Mouse (Mus musculus): ENCODE data around the gene Serpinf2.
"Not testable (repeated sequence)": the region's sequence is repeated elsewhere in the genome, so short reads cannot be mapped to it uniquely, and the experiment has no call there.

Gene Serpinf2

GRCm38 (mm10) chr11:75459141-75459711, 19.8 kb upstream of the Serpinf2 start:
- no peak for DNase-seq (ENCODE audit: low spot score in 2 of 2)

GRCm38 (mm10) chr11:75458628-75459041, 19.2 kb upstream of the Serpinf2 start:
- no peak for DNase-seq (ENCODE audit: low spot score in 2 of 2)

DNA sequence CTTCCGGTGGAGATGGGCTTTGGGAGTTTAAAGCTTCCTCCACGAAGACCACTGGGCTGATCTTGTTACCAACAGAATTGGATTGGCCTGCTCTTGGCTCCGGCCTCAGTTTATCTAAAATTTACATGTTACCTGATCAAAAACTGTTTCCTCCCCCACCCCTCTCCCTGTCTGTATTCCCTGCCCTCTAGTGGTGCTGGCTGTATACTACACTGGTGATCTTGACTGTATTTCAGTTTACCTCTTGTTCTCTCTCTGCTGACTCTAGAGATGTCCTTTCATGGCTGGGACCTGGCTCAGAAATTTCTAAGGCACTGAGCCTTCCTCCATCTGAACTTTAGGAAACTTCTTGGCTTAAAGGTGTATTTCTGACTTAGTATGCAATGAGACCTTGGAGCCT, 18.8 kb upstream of the Serpinf2 start:
- DNase-seq (ENCODE audit: low spot score in 2 of 2) = no peak

DNA sequence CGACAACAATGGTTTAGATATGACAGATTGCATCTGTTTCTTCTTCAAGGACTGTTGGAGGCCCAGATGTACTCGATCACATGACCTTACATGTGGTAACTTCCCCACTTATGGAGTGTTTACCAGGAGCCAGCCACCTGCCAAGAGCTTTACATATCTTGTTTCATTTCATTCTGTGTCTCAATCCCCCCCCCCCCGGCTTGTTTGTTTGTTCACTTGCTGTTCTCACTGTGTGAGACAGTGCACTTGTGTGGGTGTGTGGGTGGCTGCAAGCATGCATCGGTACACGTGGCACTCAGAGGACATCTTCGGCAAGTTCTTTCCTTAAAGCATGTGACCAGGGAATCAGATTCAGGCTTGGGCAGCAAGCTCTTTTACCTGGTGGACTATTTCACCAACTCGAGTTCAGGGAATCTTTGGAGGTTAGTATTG, 17.1 kb upstream of the Serpinf2 start:
- no peak for DNase-seq (ENCODE audit: low spot score in 2 of 2)

DNA sequence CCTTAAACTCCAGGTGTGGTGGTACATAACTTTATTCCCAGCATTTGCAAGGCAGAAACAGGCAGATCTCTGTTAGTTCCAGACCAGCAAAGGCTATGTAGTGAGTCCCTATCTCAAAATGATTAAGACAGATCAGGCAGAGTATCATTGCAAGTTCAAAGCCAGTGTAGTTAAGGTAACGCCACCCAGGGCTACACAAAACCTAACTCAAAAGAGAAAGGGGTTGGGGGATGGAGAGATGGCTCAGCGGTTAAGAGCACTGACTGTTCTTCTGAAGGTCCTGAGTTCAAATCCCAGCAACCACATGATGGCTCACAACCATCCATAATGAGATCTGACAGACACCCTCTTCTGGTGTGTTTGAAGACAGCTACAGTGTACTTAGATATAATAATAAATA, 16.6 kb upstream of the Serpinf2 start:
- DNase-seq (ENCODE audit: low spot score in 2 of 2) = not testable (repeated sequence)

GRCm38 (mm10) chr11:75455041-75455736, 15.8 kb upstream of the Serpinf2 start:
- DNase-seq (ENCODE audit: low spot score in 2 of 2) = no peak

DNA sequence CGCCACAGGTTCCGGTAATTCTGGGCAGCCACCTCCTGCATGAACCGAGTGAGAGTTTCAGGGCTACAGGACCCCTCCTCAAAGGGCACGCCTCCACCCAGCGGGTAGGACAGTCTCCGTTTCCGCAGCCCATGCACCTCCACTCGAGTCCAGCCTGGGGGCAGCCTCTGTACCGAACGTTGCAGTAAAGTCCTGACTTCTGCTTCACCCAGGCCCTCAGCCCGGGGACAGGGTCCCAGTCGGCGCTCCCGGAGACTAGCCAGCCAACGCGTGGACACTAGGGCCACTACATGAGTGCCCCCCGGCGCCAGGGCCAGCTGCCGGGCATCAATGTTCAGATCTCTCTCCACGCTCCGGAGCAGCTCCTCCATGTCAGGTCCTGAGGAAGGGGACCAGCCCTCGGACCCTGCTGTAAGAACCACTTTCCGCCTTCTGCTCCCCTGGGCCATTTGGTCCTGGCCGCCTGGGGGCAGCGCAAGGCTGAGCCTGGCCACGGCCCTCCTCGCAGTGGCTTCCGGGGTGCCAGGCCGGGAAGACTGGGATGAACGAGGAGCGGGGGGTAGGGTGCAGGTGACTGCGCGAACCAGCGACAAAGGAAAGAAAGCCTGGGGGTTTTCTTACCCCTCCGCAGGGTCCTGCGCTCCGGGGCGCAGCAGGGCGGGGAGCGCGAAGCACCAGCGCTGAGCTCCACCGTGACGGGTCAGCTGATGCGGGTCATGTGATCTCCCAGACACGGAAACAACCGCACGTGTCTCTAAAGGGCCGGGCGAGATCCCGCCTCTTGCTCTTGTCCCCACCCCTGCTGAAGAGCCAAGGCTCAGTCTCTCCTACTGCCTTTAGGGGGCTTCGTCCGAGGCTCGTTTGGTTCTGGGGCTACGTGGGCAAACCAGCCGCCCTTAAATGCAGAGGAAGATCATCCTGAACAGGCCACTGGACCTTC, 14.9 kb upstream of the Serpinf2 start, which contains the start of gene Wdr81:
Wdr81 (minus strand) TSS at position 727 of the 940 bp plus-strand sequence.
- peak; percentile 85 to 90 for DNase-seq (ENCODE audit: low spot score in 2 of 2)

DNA sequence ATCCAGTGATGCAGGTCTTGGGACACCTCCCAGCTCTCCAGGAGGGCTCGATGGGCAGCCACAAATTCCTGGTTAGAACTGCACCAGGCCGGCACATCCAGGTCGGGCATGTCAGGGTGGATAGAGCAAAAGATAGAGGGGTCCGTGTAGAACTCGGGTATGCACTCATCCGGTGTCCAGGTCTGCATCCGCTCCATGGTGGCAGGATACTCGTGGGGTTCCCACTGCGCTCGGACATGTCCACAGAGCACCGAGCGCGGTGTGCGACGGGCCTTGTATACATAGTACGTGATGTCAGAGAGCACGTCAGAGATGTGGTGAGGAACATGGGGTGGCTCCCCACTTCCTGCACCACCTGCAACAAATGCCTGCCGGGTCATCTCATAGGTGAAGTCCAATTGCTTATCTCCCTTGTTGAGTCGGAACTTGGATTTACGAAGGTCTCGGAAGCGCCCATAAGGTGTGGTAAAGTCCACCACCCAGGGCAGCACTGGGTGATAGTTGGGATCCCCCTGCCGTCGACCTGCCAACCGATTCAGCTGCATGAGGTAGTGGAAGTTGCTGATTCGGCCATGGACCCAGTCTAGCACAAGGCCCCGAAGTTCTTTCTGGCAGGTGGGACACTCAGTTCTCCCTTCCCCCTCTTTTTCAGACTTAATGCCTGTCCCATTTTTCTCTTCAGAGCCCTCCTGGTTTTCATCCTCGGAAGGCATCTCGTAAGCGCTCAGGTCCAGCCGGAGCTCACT, 13.6 kb upstream of the Serpinf2 start:
- no peak for DNase-seq (ENCODE audit: low spot score in 2 of 2)

DNA sequence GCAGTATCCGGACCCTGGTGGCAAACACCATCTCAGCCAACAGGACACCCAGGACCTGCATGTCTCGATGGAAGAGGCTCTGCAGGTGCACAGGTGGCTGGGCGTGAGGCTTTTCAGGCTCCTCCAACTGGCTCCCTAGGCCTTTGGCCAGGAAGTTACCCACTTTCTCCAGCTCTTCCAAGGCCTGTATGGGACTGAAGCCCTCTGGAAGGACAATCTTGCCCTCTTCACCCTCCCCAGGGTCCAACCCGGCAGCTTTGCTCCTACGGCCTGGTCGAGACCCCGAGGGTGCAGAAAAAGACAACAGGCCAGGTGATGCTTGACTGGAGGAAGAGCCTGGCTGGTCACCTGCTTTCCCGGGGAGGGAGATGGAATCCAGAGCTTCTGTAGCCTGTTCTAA, 12.7 kb upstream of the Serpinf2 start:
- DNase-seq (ENCODE audit: low spot score in 2 of 2) = no peak

- DNase-seq (ENCODE audit: low spot score in 2 of 2) = no peak
These were observed 11.5 kb upstream of the Serpinf2 start for GRCm38 (mm10) chr11:75450936-75451335.

DNA sequence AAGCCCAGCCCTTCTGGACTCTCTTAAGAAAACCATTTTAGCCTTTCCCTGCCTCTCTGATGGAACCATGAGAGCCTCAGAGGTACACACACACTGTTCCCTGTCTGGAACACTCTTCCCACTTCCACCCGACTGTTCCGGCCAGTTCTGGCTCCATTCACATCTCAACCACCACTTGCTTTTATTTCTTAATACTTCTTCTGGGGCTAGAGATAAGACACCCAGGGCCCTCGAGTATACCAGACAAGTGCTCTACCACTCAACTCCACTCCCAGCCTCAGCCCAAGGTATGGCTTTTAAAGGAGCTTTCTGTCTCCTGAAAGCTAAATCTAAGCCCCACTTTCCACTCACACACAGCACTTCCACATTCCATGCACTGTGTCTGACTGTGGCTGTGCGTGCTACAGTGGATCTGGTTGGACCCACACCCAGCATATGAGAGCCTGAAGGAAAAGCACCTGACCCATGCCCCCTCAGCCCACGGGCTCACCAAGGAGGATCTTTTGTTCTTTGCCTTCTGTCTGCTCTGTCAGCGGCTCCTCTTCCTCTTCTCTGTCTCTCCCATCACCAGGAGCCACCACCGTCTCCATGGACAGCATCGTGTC, 11.0 kb upstream of the Serpinf2 start:
- no peak for DNase-seq (ENCODE audit: low spot score in 2 of 2)

- no peak for DNase-seq (ENCODE audit: low spot score in 2 of 2)
These were observed 10.3 kb upstream of the Serpinf2 start for GRCm38 (mm10) chr11:75449695-75450094.

- DNase-seq (ENCODE audit: low spot score in 2 of 2) = no peak
These were observed 9.2 kb upstream of the Serpinf2 start for GRCm38 (mm10) chr11:75448575-75448974.

- no peak for DNase-seq (ENCODE audit: low spot score in 2 of 2)
These were observed 4.3 kb upstream of the Serpinf2 start for GRCm38 (mm10) chr11:75443711-75444110.

DNA sequence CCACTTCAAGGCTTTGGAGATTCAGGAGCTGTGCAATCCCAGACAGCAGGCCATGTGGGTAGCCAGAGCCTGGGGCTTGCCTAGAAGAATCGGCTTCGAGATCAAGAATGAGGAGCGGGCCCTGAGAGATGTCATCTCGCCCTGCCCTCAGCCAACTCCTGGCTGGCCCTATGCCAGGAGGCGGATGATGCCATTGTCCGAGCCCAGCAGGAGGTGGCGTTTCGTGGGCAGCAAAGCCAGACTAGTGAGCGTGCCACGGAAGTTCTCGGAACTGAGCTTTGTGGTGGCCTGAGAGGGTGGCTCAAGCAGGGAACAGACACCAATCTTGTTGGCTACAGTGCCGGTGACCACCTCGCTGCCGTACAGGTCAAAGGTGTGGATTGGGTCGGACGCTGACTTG, 2.2 kb upstream of the Serpinf2 start:
- DNase-seq (ENCODE audit: low spot score in 2 of 2) = no peak

- DNase-seq (ENCODE audit: low spot score in 2 of 2) = no peak
These were observed 1.6 kb upstream of the Serpinf2 start for GRCm38 (mm10) chr11:75441034-75441433.

- DNase-seq (ENCODE audit: low spot score in 2 of 2) = no peak
These were observed 560 bp upstream of the Serpinf2 start for GRCm38 (mm10) chr11:75439951-75440350.

- no peak for DNase-seq (ENCODE audit: low spot score in 2 of 2)
These were observed 587 bp downstream of the Serpinf2 start for GRCm38 (mm10) chr11:75438804-75439203.

DNA sequence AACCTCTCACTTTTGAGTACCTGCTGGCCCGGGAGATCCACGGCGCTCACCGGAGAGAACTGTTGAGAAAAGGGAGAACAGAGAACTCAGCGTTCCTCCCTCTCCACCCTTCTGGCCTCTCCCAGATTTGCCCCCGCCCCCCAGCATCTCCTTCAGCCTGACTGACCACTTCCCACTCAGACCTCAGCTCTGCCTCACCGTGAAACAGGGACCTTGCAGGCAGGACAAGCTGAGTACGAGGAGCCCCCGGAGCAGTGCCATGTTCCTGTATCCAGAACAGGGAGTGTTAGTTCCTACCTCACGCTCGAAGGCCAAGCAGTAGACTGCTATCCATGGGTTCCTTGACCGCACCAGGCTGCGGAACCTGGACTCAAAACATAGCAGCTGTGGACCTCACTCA, 1.2 kb downstream of the Serpinf2 start:
- no peak for DNase-seq (ENCODE audit: low spot score in 2 of 2)

GRCm38 (mm10) chr11:75434138-75434537, 5.3 kb downstream of the Serpinf2 start:
- DNase-seq (ENCODE audit: low spot score in 2 of 2) = no peak

- DNase-seq (ENCODE audit: low spot score in 2 of 2) = peak; percentile 66
These were observed 8.1 kb downstream of the Serpinf2 start for GRCm38 (mm10) chr11:75431307-75431706.

Data from right cerebral cortex, postnatal 36 days (tissue).